Mouse (Mus musculus) erythroblast, embryonic 14.5 days (primary cell): ENCODE data around the gene Syde2.

ENCODE experiments used
- GATA1 ChIP-seq: IDR thresholded peaks from 2 replicates; pipeline ENCODE4 v1.6.1; 2012; ENCODE audit warnings: low read length, inconsistent platforms, mixed read lengths
- TAL1 ChIP-seq: IDR thresholded peaks from 3 replicates; pipeline ENCODE4 v1.6.1; 2012; ENCODE audit warnings: low read length, inconsistent platforms, mixed read lengths

DNA sequence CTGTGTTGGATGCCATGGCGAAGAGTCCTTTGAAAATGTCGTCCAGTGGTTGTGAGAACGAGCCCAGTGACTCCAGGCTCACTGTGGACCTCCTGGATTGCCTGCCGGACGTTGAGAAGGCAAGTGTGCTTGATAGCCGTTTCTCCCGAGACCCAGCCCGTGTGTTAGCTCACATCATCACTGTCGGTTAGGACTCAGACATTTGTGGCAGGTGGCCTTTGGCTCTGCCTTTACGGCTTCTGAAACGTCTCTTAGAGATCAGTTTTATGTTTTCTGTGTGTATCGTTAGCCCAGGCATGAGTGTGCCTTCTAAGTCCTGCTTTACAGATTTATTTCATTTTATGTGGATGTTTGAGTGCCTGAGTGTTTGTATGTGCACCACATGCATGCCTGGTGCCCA lies 26.7 kb downstream of the Syde2 start:
- TF ChIP-seq GATA1: no peak
- no peak for TF ChIP-seq TAL1
